Mouse (Mus musculus): ENCODE measurements around the gene Gm17019. TPM values are rescaled to one million over a fixed set of nuclear protein-coding genes. Genes with fewer than 3 reads are reported as not detected.
"Not testable (repeated sequence)": the region's sequence is repeated elsewhere in the genome, so short reads cannot be mapped to it uniquely, and the experiment has no call there.

The Gm17019 gene
- polyA plus RNA-seq, 1 experiment from 2014 or later, result not detected

DNA sequence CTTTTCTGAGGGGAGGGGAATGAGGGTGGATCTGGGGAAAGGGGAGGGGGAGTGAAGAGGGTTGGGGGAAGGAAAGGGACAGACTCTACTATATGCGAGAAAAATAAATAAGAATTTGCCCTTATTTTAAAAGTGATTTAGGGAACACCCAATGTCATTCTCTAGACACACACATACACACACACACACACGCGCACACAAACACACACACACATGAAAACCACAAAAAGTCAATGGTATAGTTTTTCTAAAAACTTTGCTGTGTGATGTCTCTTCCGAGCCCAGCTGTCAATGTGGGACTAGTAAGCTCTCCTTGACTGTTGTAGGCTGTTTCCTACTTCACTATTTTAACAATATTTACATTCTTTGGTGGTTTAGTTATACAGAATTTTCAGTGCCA, 8.0 kb upstream of the Gm17019 start:
- H3K36me3 ChIP-seq (ENCODE audit: control insufficient read depth, insufficient read depth); H3K9ac ChIP-seq (replicated peaks; ENCODE audit: low read depth, low read length); H3K4me3 ChIP-seq (replicated peaks; ENCODE audit: low read length); H3K27me3 ChIP-seq (replicated peaks; ENCODE audit: control insufficient read depth, insufficient read depth, low read length); H3K27ac ChIP-seq (ENCODE audit: low read length); ATAC-seq; H3K4me1 ChIP-seq (replicated peaks; ENCODE audit: control insufficient read depth, insufficient read depth, low read length); H3K4me2 ChIP-seq (ENCODE audit: low read length): not testable (repeated sequence)
- WGBS, result 55% methylated on average over 3 of the region's 4 CpGs
- peaks cover 10% of the 10 kb centered on the region for H3K9me3 ChIP-seq (ENCODE audit: control insufficient read depth, low read length)

DNA sequence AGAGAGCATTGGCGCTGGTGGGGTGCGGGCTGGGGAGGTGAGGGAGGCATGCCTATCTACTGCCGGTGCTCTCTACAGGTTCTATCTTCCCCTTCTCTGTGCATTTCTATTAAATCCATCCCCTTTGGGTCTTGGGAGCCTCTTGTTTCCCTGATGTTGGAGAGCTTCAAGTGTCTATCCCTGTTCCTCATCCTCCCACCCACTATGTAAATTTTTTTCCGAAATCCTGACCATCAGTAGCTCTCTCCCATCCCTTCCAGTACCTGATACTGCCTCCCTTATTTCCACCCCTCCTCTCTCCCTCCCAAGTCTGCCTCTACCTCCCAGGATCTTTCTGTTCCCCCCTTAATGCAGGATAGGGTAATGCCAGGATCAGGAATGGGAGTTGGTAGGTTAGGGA, 7.2 kb upstream of the Gm17019 start:
- not testable (repeated sequence) for H3K4me2 ChIP-seq (ENCODE audit: low read length); ATAC-seq; H3K36me3 ChIP-seq (ENCODE audit: control insufficient read depth, insufficient read depth); H3K27me3 ChIP-seq (replicated peaks; ENCODE audit: control insufficient read depth, insufficient read depth, low read length); H3K4me3 ChIP-seq (replicated peaks; ENCODE audit: low read length); H3K4me1 ChIP-seq (replicated peaks; ENCODE audit: control insufficient read depth, insufficient read depth, low read length); H3K27ac ChIP-seq (ENCODE audit: low read length); H3K9ac ChIP-seq (replicated peaks; ENCODE audit: low read depth, low read length)
- H3K9me3 ChIP-seq (ENCODE audit: control insufficient read depth, low read length), result peaks cover 10% of the 10 kb centered on the region
- 87% methylated on average over 4 of the region's 4 CpGs for WGBS

DNA sequence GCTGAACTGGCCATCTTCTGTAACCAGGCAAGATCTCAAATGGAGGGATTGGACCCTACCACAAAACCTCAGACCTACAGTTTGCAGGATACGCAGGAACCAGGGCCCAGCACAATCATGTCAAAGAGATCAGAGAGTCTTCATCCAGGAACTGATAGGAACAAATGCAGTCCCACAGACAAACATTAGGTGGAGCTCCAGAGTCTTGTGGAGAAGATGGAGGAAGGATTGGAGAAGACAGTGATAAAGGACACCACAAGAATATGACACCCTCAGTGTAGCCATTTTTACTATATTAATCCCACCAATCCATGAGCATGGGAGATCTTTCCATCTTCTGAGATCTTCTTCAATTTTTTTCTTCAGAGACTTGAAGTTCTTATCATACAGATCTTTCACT, 8.5 kb downstream of the Gm17019 start:
- ATAC-seq; H3K36me3 ChIP-seq (ENCODE audit: control insufficient read depth, insufficient read depth); H3K4me3 ChIP-seq (replicated peaks; ENCODE audit: low read length); H3K9ac ChIP-seq (replicated peaks; ENCODE audit: low read depth, low read length); H3K4me2 ChIP-seq (ENCODE audit: low read length); H3K27ac ChIP-seq (ENCODE audit: low read length); H3K27me3 ChIP-seq (replicated peaks; ENCODE audit: control insufficient read depth, insufficient read depth, low read length); H3K4me1 ChIP-seq (replicated peaks; ENCODE audit: control insufficient read depth, insufficient read depth, low read length): not testable (repeated sequence)
- H3K9me3 ChIP-seq (ENCODE audit: control insufficient read depth, low read length), result peaks cover 17% of the 10 kb centered on the region
- 83% methylated on average over 1 of the region's 1 CpGs for WGBS

DNA sequence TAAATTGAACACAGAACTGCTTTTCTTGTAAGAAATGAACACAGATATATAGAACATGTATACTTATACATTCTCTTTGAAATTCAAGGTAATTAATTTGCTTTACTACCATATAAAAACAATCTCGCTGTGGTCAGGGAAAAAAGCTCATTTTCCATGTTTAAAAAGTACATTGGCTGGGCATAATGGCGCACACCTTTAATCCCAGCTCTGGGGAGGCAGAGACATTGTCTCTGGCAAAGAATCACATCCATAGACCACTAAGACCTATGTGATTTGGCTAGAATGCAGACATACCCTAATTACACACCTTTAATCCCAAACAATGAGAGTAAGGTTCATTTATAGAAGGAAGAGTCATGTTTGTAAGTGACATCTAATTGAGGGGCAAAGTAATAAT, 12.7 kb downstream of the Gm17019 start:
- H3K27me3 ChIP-seq (replicated peaks; ENCODE audit: control insufficient read depth, insufficient read depth, low read length); H3K4me2 ChIP-seq (ENCODE audit: low read length); H3K36me3 ChIP-seq (ENCODE audit: control insufficient read depth, insufficient read depth); ATAC-seq; H3K27ac ChIP-seq (ENCODE audit: low read length); H3K9ac ChIP-seq (replicated peaks; ENCODE audit: low read depth, low read length); H3K4me3 ChIP-seq (replicated peaks; ENCODE audit: low read length); H3K4me1 ChIP-seq (replicated peaks; ENCODE audit: control insufficient read depth, insufficient read depth, low read length): not testable (repeated sequence)
- H3K9me3 ChIP-seq (ENCODE audit: control insufficient read depth, low read length), result peaks cover 12% of the 10 kb centered on the region
- 64% methylated on average over 2 of the region's 2 CpGs for WGBS

DNA sequence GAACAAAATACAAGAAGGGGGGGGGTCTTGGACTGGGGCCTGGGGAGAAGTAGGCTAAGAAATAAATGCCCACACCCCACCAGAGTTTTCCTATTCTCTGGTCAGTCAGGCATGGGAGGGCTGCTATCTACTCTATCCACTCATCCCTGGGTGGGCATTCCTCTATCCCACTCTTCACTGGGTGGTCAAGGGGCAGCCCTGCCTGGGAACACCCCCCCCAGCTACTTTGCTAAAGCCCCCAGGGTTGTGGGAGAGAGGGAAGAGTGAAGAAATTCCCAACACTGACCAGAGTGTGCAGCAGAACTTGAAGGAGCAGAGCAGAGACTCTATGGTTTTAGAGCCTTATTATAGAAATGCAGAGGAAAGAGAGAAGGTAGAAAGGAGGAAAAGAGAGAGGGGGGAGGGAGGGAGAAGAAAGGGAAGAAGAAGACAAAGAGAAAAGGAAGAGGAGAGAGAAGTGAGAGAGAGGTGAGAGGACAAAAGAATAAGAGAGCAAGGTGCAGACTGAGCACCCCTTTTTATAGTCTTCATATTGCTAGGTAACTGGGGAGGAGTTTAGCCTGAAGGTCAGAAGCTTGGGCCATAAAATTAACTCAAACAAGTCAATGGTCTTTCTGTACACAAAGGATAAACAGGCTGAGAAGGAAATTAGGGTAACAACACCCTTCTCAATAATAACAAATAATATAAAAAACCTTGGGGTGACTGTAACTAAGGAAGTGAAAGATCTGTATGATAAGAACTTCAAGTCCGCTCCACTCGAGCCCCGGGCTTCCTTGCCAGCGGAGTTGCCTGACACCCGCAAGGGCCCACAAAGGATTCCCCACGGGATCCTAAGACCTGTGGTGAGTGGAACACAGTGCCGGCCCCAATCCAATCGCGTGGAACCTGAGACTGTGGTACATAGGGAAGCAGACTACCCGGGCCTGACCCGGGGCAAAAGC, 21.9 kb downstream of the Gm17019 start:
- WGBS, result 82% methylated on average over 11 of the region's 11 CpGs
- not testable (repeated sequence) for H3K27me3 ChIP-seq (replicated peaks; ENCODE audit: control insufficient read depth, insufficient read depth, low read length); H3K4me2 ChIP-seq (ENCODE audit: low read length); ATAC-seq; H3K27ac ChIP-seq (ENCODE audit: low read length); H3K9ac ChIP-seq (replicated peaks; ENCODE audit: low read depth, low read length); H3K4me1 ChIP-seq (replicated peaks; ENCODE audit: control insufficient read depth, insufficient read depth, low read length); H3K4me3 ChIP-seq (replicated peaks; ENCODE audit: low read length); H3K36me3 ChIP-seq (ENCODE audit: control insufficient read depth, insufficient read depth)
- peaks cover 10% of the 10 kb centered on the region for H3K9me3 ChIP-seq (ENCODE audit: control insufficient read depth, low read length)

DNA sequence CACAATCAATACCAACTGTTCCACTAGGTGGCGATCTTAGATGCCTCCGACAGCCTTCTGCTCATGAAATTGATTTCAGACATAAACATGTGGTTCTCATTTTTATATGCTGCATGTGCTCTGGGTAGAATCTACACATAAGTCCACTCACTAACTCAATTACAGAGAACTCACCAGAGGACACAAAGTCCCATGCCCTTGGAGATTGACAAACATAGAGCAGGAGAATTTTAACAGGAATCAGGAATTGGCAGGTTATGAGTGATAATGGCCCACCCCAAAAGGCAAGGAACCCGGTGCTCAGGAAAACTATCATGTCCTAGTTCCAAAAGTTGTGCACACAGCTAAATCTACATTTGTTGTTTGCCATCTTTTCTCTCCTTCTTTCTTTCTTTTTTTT, 25.9 kb downstream of the Gm17019 start:
- not testable (repeated sequence) for H3K4me3 ChIP-seq (replicated peaks; ENCODE audit: low read length); H3K4me2 ChIP-seq (ENCODE audit: low read length); H3K27me3 ChIP-seq (replicated peaks; ENCODE audit: control insufficient read depth, insufficient read depth, low read length); H3K4me1 ChIP-seq (replicated peaks; ENCODE audit: control insufficient read depth, insufficient read depth, low read length); ATAC-seq; H3K9ac ChIP-seq (replicated peaks; ENCODE audit: low read depth, low read length); H3K27ac ChIP-seq (ENCODE audit: low read length); H3K36me3 ChIP-seq (ENCODE audit: control insufficient read depth, insufficient read depth)
- H3K9me3 ChIP-seq (ENCODE audit: control insufficient read depth, low read length), result peaks cover 21% of the 10 kb centered on the region
- WGBS, result 59% methylated on average over 3 of the region's 3 CpGs

DNA sequence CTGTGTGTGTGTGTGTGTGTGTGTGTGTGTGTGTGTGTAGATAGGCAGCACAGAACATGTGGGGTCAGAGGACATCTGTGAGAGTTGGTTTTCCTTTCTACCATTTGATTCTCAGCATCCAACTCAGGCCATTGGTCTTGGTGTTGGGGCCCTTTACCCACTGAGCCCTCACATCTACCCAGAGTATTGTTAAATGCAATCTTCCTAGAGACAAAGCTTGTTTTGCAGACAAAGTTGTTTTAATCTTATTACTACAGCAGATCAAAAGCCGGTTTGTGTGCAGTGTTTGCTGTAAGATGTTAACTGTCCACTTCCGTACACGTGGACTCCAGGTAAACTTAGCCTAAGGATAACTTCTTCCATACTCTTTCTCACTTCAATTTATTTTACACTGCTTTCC, 26.5 kb downstream of the Gm17019 start:
- H3K4me3 ChIP-seq (replicated peaks; ENCODE audit: low read length); H3K27ac ChIP-seq (ENCODE audit: low read length); H3K27me3 ChIP-seq (replicated peaks; ENCODE audit: control insufficient read depth, insufficient read depth, low read length); H3K4me1 ChIP-seq (replicated peaks; ENCODE audit: control insufficient read depth, insufficient read depth, low read length); ATAC-seq; H3K36me3 ChIP-seq (ENCODE audit: control insufficient read depth, insufficient read depth); H3K4me2 ChIP-seq (ENCODE audit: low read length); H3K9ac ChIP-seq (replicated peaks; ENCODE audit: low read depth, low read length): not testable (repeated sequence)
- 68% methylated on average over 3 of the region's 3 CpGs for WGBS
- peaks cover 20% of the 10 kb centered on the region for H3K9me3 ChIP-seq (ENCODE audit: control insufficient read depth, low read length)

DNA sequence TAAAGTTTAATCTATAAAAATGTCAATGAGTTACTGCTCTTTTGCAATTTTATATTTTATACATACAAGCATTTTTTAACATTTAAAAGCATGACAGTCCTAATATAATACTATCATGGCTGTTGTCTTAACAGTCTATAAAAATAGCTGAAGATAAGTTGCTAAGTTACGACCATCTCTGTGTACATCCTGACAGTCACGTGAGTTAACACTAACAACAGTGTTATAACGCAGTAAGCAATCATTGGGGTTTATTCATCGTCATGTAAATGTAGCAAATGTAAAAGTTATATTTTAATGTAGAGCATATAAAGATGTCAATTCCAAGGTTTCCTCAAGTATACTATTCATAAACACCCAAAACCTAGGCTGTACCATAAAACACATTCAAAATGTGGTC, 27.2 kb downstream of the Gm17019 start:
- peaks cover 15% of the 10 kb centered on the region for H3K9me3 ChIP-seq (ENCODE audit: control insufficient read depth, low read length)
- H3K27ac ChIP-seq (ENCODE audit: low read length); H3K4me2 ChIP-seq (ENCODE audit: low read length); ATAC-seq; H3K4me3 ChIP-seq (replicated peaks; ENCODE audit: low read length); H3K27me3 ChIP-seq (replicated peaks; ENCODE audit: control insufficient read depth, insufficient read depth, low read length); H3K4me1 ChIP-seq (replicated peaks; ENCODE audit: control insufficient read depth, insufficient read depth, low read length); H3K9ac ChIP-seq (replicated peaks; ENCODE audit: low read depth, low read length); H3K36me3 ChIP-seq (ENCODE audit: control insufficient read depth, insufficient read depth): not testable (repeated sequence)
- 58% methylated on average over 2 of the region's 4 CpGs for WGBS

DNA sequence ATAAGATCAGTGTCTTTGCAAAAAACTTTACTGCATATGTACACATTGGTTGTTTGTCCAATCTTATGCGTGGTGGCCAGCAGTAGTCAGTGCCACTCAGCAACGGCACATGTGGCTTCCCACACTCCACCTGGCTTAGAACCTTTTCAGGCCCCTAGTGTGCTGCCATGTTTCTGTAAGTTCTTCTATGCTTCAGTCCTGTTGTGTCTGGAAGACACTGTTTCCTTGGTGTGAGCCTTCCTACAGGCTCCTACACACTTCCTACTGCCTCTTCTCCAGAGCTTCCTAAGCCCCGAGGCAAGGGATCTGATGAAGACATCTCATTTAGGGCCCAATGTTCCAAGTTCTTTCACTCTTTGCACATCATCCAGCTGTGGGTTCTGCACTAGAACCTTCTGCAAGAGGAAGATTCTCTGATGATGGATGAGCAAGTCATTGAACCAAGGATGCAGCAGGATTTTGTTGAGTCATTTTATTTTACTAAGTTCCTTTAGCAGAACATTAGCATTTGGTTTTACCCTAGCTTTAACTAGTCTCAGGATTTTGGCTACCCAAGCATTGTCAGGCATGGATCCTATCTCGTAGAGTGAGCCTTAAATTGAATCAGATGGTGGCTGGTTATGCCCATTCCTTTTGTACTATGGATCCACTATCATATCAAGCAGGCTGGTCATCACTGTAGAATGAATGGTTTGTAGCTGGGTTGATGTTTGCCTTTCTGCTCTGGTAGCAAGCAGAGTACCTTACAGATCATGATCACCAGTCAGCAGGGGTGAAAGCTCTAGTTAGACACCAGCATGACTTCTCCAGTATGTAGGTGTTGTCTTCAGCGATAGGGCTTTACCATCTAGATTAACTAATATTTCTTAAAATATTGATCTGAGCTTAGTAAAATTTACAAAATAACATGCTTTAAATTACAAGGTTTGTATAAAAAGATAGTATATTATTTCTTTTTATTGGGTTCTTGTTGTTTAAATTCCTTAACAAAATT, 27.9 kb downstream of the Gm17019 start:
- H3K9me3 ChIP-seq (ENCODE audit: control insufficient read depth, low read length), result peaks cover 16% of the 10 kb centered on the region
- not testable (repeated sequence) for H3K27me3 ChIP-seq (replicated peaks; ENCODE audit: control insufficient read depth, insufficient read depth, low read length); H3K4me3 ChIP-seq (replicated peaks; ENCODE audit: low read length); H3K36me3 ChIP-seq (ENCODE audit: control insufficient read depth, insufficient read depth); H3K4me1 ChIP-seq (replicated peaks; ENCODE audit: control insufficient read depth, insufficient read depth, low read length); H3K27ac ChIP-seq (ENCODE audit: low read length); H3K9ac ChIP-seq (replicated peaks; ENCODE audit: low read depth, low read length); H3K4me2 ChIP-seq (ENCODE audit: low read length)
- peak; percentile 52; the same call in 1 of the 2 replicates for ATAC-seq
- WGBS, result 74% methylated on average over 5 of the region's 5 CpGs
